Mouse (Mus musculus) gastrocnemius, adult 8-10 months (tissue): ENCODE data around the gene Gm20388. TPM values are rescaled to one million over a fixed set of nuclear protein-coding genes. Genes with fewer than 3 reads are reported as not detected.

Source experiments
- DNase-seq, 2 experiments: peaks; one replicate each; pipeline ENCODE4 v3.0.0; 2022; ENCODE audit warnings: low spot score in 2 of 2
- total RNA-seq, 4 experiments: library from RNA; stranded (reverse); gene quantifications; 2 replicates each; pipeline ENCODE4 v1.2.4; 2022

Gene Gm20388
- total RNA-seq, 4 experiments from 2014 or later: 4.4 to 20.0 (median 7.9) TPM; not detected in 1

- no peak for DNase-seq
Measured at GRCm38 (mm10) chr8:123696167-123696566, 3785.5 kb downstream of the Gm20388 start.

DNA sequence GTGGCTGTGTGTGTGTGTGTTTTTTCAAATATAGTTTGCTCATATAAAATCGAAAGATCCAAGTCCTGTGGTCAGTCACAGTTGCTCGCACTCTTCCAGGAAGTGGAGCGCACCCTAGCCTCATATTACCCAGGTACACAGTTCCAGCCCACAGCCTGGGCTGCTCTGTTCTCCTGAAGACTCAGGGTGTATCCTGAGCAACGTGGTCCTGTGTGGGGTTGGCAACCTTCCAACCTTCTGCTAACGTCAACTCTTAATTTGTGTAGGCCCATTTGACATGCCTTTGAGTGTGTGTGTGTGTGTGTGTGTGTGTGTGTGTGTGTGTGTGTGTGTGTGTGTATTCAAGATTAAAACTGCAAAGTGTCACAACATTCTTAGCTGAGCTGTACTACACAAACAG, 3786.7 kb downstream of the Gm20388 start:
- DNase-seq: no peak

DNA sequence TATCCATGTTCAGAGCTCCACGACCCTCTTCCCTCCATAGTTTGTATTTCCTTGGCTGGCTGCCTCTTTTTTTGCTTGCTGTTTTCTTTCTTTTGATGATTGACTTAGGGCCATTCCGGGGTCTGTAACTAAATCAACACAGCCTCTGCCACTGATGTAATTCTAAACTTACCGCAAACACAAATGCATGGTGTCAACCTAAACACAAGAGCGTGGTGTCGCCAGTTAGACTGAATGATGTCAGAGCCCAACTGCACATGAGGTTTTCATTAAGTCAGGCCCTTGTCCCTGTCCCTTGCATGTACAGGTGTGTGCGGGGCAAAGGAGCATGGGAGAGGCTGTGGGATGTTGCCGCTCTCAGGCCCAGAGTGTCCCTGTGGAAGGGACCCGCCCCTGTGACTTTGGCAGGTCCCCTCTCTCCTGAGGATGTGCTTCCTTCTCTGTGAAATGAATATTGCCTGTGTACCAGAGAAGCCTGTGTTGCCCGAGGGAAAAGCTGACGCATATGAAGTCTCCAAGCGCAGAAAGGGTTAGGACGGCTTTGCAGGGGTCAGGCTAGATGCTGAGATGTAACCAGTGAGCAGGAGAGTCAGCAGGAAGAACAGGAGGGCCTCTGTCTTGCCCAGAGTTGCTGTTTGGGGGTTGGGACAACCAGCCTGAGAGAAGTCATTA, 3789.9 kb downstream of the Gm20388 start:
- no peak for DNase-seq

DNA sequence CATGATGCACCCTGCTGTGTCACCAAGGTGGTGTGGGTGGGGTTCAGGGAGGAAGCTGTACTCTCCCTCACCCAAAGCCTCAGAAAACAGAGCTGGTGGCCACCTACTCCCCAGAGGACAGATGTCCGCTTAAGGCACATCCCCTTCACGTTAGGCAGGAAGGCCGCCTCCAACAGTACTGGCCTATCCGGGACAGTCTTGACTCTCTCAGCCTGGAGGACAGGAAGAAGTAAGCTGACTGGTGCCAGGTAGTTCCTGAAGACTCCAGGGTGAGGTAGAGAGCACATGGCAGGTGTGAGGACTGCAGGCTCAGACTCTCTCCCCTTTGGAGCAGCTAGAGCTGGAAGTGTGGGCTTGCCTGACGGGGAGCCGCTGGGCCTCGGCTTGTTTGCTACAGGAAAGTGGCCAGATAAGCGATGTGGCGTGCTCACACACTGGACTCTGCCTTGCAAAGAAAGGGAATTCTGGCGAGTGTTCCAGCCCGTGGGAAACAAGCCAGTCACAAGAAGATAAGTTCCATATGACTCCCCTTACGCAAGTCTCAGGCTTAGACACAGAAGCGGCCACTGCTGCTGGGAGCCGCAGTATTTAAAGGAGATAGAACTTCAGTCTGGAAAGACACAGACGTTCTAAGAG, 3791.4 kb downstream of the Gm20388 start:
- no peak for DNase-seq

- no peak for DNase-seq
Measured at GRCm38 (mm10) chr8:123705376-123705775, 3794.7 kb downstream of the Gm20388 start.

DNA sequence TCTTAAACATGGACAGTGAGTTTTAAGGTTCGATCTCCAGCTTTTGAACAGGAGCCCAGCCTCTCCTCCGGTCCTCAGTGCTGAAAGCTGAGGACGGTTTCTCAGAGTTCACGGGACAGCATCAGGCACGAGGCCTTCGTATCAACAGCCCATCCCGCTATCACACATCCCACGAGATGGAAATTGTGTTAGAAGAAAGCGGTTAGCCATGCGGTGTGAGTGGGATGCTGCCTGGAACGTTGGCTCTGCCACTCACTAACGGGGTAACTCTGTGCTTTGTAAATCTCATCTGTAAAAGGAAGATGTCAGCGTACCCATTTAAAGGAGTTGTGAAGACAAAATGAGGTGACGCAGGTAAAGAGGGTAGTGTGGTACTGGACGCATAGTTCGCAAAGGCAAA, 3796.5 kb downstream of the Gm20388 start:
- no peak for DNase-seq

GRCm38 (mm10) chr8:123708729-123709128, 3798.1 kb downstream of the Gm20388 start:
- DNase-seq: no peak

DNA sequence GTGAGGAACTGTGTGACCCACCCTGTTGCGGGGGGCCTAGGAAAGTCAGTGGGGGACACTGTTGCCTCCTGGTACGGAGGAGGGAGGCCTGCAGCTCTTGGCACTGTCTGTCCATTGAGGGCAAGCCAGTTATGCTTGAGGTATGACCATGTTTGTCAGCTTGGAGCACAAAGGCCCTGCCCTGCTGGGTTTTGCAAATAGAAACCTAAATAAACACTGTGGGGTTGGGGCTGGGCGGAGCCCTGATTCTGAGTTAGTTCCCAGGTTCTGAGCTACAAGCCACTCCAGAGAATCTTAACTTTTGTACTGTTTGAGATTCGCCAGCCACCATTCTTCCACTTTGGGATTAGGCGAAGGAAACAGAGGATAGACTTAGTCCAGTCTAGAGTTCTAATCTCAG, 3799.7 kb downstream of the Gm20388 start:
- DNase-seq: no peak

DNA sequence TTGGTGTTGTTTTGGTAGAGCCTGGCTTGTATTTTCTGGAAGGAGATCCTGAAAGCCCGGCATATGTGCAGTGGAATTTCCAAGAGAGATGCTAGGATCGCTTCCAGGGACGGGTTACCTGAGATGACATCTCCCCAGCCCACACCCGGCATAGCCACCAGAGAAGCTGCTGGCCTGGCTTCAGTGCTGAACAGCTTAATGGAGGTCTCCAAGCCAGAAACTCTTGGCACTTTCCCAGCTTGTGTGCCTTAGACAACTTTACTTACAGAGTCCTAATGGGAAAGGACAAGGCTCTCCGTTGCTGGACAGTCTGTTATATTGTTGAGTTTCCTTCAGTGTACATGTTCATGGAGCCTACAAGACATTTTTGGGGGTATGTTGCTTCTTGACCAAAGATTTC, 3803.8 kb downstream of the Gm20388 start:
- DNase-seq: no peak

DNA sequence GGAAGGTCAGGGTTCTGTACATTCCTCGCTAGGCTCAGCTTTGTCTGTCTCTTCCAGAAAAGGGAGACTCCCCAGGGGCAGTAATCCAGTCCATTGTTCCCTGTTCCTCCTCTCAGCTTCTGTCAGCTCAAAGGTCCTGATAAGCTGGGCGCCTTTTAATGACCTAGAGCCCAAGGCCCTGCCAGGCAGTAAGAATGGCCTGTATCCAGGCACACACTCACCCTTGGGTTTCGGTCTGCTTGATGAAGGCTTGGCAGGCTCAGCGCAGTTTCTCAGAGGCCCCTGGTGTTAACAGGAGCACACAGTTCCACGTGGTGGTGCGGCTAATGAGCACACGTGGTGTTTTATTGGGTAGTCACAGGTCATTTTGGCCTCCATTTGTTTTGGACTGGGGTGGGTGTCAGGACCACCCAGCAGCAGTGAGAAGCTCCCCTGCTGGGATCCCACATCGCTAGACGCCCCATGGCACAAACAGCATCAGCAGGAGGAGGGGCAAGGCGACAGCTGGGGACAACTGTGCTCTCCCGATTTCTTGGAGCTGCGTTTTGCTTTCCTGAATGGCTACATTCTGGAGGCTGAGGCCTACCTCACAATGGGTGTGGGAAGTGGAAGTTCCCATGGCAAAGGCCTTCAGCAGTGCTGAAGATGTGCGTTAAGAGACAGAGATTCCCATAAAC, 3805.4 kb downstream of the Gm20388 start:
- no peak for DNase-seq

GRCm38 (mm10) chr8:123717104-123717503, 3806.5 kb downstream of the Gm20388 start:
- DNase-seq: no peak

- no peak for DNase-seq
Measured at GRCm38 (mm10) chr8:123717516-123718490, 3807.2 kb downstream of the Gm20388 start.

- DNase-seq: no peak
Measured at GRCm38 (mm10) chr8:123718752-123719151, 3808.1 kb downstream of the Gm20388 start.

DNA sequence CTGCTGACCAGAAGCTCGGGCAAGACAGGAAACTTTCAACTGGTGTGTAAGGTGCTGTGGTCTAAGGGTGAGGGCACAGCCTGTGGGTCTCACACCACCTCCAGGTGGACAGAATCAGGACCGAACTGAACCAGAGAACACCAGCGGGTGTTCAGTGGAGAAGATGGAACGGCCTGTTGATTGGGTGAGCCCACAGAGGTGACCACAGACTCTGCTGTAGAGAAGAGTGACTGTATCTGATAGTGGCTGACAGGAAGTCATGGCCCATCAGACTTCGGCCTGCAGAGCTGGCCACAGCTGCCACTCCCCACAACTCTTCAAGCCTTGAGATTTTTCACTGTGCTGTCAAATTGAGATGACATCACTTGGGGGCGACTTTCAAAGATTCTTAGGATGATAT, 3808.6 kb downstream of the Gm20388 start:
- no peak for DNase-seq

DNA sequence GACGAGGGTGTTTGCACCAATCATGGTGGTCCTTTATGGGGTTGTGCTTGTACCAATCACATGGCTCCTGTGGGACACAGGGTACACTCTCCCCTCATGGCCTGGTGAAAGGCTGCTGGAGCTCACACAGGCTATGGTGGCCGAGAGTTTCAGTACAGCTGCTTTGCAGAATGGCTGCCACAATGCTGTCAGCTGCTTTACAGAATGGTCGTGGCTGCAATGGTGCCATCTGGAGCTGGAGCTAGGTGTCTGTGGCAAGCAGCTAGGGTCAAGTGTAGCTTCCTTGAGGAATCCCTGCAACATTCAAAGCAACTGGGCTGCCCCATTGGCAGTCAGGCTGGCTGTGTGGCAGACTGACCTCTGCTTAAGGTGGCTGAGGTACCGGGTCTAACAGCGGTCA, 3809.2 kb downstream of the Gm20388 start:
- no peak for DNase-seq

DNA sequence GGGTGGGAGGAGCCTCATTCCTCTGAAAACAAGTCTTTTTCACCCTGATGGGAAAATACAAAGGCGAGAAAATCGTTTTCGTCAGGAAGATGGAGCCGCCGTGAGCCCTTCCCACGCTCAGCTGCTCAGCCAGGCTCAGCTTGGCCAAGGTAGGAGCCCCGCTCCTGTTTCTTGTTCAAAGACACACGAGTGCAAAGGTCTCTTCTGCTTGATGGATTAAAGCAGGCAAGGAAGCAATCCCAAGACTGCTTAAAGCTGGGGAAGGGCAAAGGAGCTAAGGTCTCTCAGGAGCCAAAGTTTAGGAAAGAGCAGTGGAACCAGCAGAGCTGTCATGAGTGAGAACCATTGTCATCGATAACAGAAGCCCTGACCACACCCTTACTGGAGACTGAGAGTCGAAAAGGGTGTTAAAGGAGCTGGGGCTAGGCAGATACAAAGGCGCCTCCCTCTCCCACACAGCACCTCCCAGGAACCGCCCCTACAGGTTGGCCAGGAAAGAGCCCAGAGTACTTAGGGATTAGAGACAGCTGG, 3809.9 kb downstream of the Gm20388 start:
- no peak for DNase-seq

- no peak for DNase-seq
Measured at GRCm38 (mm10) chr8:123722245-123722644, 3811.6 kb downstream of the Gm20388 start.

DNA sequence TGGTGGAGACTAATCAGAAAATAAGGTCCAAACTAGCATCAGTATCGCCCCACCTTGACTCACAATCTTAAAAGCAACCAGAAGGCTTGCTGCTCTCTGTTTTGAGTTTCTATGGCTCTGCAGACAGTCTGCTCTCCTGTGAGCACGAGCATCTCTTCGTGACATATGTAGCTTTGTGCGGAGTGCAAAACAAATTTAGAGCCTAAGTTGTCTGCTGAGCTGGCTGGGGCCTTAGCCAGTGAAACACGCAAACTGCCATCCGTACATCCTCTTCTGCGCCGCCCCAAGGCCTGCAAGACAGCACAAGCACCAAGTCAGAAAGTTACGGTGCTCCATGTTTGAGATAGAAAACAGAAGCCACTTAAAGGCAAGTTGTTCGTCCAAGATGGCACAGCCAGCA, 3814.1 kb downstream of the Gm20388 start:
- DNase-seq: no peak

DNA sequence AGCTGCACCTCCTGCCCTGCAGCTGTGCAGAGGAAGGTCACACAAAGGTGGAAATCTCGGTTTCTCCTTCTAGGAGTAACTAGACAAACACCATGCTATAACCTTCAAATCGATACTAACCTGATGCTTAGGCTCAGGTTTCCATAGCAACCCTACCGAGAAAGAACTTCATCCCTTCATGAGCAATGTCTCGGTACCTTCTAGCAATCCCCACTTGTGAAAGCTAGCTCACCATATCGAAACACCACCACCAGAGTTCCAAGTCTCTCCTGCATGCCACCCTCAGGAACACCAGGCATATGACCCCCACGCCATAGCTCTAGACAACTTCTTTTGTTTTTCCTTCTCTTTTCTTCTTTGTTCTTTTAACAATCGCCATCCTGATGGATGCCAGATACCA, 3814.6 kb downstream of the Gm20388 start:
- DNase-seq: no peak

DNA sequence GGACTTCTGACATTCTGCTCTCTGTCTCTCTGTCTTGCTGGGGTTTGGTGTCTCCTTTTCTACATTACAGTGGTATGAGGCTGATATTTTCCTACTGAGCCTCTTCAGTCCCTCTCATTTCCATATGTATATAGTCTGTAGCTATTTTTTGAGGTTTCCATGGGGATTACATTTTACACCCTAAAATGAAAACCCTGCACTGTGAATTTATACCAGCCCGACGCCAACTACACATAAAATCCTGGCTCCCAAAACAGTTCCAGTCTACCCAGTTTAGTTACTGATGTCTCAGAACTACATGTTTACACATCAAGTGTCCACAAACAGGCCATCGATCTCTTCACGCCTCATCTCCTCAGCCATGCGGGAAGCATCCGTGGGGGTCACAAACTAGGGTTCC, 3816.1 kb downstream of the Gm20388 start:
- no peak for DNase-seq

GRCm38 (mm10) chr8:123729055-123729785, 3818.6 kb downstream of the Gm20388 start:
- DNase-seq: no peak
